Mouse (Mus musculus) adrenal gland, adult (tissue): ENCODE measurements at regions not wholly inside any gene's neighbourhood (a gene's known extent, or its start where the extent isn't known, plus 50 kb on each side); places are given as distances from the start of the nearest gene placed in this dataset.

ENCODE experiments used
- DNase-seq, 2 experiments: peaks; one replicate each; pipeline ENCODE4 v3.0.0; 2022 to 2023; ENCODE audit warnings: low spot score in 1 of 2; ENCODE audit not compliant: inconsistent age in 2 of 2

DNA sequence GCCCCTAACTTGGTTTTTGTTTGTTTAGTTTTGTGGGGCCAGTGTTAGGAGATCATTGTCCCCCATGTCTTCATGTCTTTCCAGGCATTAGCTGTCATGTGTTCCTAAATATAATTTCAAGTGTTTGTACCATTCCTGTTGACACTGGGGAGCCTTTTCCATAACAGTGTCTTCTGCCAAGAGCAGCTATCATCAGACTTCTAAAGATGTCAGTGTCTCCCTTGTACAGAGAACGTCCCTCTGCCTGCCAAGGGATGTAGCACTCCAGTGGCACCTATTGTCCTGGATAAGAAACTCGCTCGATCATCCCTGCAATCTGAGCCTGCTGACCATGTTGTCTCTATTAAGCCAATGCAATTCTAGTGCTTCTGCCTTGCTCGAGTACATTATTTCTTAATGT lies 64.6 kb upstream of the Lhfpl2 start:
- no peak for DNase-seq

DNA sequence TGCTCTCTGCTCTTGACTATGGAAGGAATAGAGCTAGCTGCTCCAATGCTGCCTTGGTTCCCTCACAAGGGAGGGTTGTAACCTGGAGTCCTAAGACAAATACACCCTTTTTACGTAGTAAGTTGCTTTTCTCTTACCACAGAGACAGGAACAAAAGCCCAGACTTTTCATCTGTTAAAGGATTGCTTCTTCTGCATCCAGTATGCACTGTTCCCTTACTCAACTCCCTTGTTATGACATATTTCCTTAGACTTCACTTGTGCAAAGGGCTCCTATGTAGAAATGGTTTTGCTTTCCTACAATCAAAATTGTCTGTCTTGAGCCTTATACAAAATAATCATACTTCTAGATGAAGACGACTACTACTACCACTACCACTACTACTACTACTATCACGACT lies 62.2 kb upstream of the Lhfpl2 start:
- DNase-seq: no peak

DNA sequence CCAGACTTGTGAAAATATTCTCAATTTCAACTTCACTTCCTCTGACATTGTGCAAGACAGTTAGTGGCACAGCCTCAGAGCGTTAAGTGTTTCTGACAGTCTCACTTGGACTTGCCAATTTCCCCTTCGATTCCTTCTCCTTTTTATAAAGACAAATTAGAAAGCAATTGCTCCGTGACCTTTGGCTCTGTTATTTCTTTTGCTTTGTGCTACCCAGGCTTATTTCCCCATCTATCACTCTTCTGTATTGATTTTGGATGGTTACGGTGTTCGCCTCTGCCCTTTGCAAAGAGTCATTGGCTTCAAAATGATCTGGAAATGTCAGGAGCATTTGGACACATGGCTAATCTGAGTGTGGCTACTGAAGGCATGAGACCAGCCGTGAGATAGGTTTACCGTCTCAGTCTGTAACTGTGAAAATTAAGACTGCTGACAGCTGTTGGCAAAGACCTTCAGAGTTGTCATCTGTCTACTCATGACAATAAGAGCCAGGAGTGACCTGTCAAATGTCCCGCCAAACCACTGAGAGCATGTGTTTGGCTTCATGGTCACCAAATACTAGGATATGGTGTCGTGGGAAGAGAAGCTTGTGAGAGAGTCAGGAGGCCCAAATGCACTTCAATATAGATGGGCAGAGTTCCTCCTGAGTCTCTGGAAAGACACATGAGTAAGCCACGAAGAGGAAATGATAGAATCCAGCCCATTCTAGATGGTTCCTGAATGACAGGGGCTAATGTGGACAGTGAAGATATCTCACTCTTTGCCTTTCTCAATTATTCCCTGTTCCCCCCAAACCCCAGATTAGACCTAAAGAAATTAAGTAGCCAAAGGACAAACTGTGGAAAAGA lies 60.8 kb upstream of the Lhfpl2 start:
- DNase-seq: peak in 1 of 2 experiments; percentile 45

DNA sequence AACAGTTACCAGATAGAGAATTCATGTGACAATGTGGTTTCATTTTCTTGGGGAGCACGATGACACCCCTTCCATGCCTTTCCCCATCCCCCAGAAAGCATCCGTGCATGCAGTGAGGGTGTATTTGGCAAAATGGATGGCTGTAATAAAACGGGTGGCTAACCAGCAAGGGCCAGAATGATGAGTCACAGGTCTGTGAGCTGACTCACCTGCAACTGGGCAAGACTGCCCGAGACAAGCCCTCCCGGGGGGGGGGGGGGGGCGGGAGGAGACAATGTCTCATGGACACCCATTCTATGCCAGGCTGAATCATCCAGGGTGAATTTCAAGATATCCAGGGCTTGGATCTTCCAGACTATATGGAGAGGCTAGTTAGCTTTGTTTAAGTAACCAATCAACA lies 59.6 kb upstream of the Lhfpl2 start:
- DNase-seq: peak; percentile 75 to 87

DNA sequence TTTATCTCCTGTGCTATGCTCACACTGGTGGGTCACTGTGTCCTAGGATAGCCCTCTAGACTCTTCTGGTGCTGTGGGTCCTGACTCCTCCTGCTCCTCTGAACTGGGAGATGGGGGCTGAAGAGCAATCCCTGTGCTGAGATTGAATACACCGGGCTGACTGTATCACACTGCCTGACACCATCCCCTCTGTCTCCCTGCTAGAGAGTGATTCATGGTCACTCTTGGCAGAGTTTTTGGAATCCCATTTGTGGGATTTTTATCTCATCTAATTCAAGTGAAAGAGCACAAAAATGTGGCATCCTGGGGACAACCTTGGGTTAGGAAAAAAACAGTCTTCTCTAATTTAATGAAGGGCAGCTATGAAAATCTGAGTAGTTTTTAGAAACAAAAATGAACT lies 59.2 kb upstream of the Lhfpl2 start:
- peak in 1 of 2 experiments; percentile 76 for DNase-seq

DNA sequence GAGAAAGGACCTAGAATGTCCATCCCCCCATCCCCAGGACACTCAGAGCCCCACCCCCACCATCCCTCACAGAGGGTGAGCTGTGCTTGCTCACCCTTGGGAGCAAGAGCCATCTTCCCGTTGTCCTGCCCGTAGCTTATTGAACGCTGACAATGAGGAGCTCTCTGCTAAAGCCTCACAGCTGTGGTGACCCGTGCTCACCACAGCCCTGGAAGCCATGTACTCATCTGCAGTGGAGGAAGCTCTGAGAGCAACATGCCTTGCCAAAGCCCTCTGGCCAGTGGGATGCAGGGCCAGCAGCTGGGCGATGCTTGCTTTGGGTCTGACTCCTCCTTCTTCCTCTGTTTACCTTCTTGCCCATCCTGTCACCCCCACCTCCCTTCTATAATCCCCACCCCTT lies 53.8 kb upstream of the Lhfpl2 start:
- DNase-seq: no peak

DNA sequence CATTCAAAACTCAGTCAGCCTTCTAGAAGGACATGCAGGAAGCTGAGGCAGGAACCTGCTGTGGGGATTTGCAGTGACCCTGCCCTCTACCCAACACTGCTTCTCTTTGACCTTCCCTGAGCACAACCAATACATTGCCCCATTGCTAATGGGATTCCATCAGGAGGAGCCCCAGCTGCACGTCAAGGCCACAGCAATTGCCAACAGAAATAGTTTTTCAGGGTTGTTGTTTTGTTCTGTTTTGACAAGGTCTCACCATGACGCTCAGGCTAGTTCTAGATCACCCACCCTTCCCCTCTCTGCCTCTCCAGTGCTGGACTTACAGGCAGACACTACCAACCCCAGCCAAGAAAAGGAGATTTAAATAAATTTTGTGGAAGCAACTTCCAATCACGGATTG lies 53.2 kb upstream of the Lhfpl2 start:
- DNase-seq: peak in 1 of 2 experiments; percentile 53

DNA sequence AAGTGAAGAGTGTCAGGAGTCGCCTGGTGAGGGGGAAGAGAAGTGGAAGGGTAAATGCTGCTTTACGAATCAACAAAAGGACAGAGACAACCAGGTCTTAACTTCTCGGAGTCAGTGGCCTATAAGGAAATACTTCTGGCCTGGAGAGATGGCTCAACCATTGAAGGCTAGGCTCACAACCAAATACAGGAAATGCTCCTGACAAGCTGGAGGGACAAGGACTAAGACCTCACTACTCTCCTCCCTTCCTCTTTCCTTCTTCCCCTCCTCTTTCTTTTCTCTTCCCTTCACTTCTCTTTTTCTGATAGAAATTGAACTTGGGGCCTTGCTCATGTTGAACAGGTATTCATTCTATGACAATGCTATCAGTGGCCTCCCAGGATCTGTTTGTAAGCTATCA lies 51.7 kb upstream of the Lhfpl2 start:
- DNase-seq: no peak
